23 mouse cellular contexts compared by ENCODE assay signal in genomic region chr12:31282241-31282640, GRCm38 (mm10). TPM values are rescaled to one million over a fixed set of nuclear protein-coding genes. Genes with fewer than 3 reads are reported as not detected.
"Had no signal": no experiment of that assay in that cellular context is flagged by ENCODE, and none has a peak within 500 bp of the region (broad histone marks: within the 10 kb centered on the region; RNA-seq: fewer than 3 reads in every experiment).

No protein-coding gene starts in this region.

- H3K27ac ChIP-seq: intestine, embryonic 15.5 days; layer of hippocampus, adult 2 months; limb, embryonic 12.5 days; liver, embryonic 13.5 days; lung, embryonic 15.5 days; macrophage; midbrain, embryonic 12.5 days; stomach, embryonic 15.5 days had no signal

- DNase-seq: liver; liver, embryonic 13.5 days; liver, postnatal 0 days; lung, postnatal 14 days; right cerebral cortex, postnatal 14 days; thymus, adult 2 months; thymus, postnatal 25 days had no signal

- H3K9me3 ChIP-seq: intestine, embryonic 15.5 days; limb, embryonic 12.5 days; liver, embryonic 13.5 days; lung, embryonic 15.5 days; megakaryocyte, embryonic 14.5 days; midbrain, embryonic 12.5 days; stomach, embryonic 15.5 days had no signal

- H3K36me3 ChIP-seq: liver, embryonic 13.5 days; midbrain, embryonic 12.5 days had no signal

- H3K27me3 ChIP-seq: intestine, embryonic 15.5 days; limb, embryonic 12.5 days; liver, embryonic 13.5 days; lung, embryonic 15.5 days; stomach, embryonic 15.5 days had no signal

- ATAC-seq: intestine, embryonic 15.5 days; liver, postnatal 0 days had no signal

- H3K4me2 ChIP-seq: intestine, embryonic 15.5 days; limb, embryonic 12.5 days; liver, embryonic 13.5 days; lung, embryonic 15.5 days; midbrain, embryonic 12.5 days; stomach, embryonic 15.5 days had no signal

- H3K9ac ChIP-seq: intestine, embryonic 15.5 days; limb, embryonic 12.5 days; liver, embryonic 13.5 days; liver, postnatal 0 days; lung, embryonic 15.5 days; midbrain, embryonic 12.5 days; stomach, embryonic 15.5 days had no signal

- H3K4me1 ChIP-seq: intestine, embryonic 15.5 days; limb, embryonic 12.5 days; liver, embryonic 13.5 days; megakaryocyte, embryonic 14.5 days had no signal

- H3K4me3 ChIP-seq: intestine, embryonic 15.5 days; layer of hippocampus, adult 2 months; limb, embryonic 12.5 days; liver, embryonic 13.5 days; lung, embryonic 15.5 days; megakaryocyte, embryonic 14.5 days; midbrain, embryonic 12.5 days; stomach, embryonic 15.5 days had no signal

RNA-seq across cellular contexts. Expression of gene Gm6993, which starts 41.7 kb away (rescaled TPM):
- total RNA-seq: layer of hippocampus, adult 2 months; layer of hippocampus, postnatal 10 days; left cerebral cortex, postnatal 36 days; midbrain, postnatal 0 days had no signal
- polyA plus RNA-seq: intestine, embryonic 15.5 days; kidney, postnatal 0 days; limb, embryonic 12.5 days; liver, embryonic 13.5 days; liver, postnatal 0 days; lung, embryonic 15.5 days; macrophage; midbrain, embryonic 12.5 days; midbrain, postnatal 0 days; neural tube, embryonic 14.5 days; spleen, adult 2 months; stomach, embryonic 15.5 days; testis, adult 2 months; thymus, adult 2 months; urinary bladder, adult 2 months had no signal
